Mouse (Mus musculus): ENCODE results near the gene Mettl7a3. TPM values are rescaled to one million over a fixed set of nuclear protein-coding genes. Genes with fewer than 3 reads are reported as not detected.
"Not testable (repeated sequence)": the region's sequence is repeated elsewhere in the genome, so short reads cannot be mapped to it uniquely, and the experiment has no call there.

Gene Mettl7a3
- total and polyA plus RNA-seq, 3 experiments, result 0.66 to 1.4 TPM; not detected in 1

GRCm38 (mm10) chr15:100314448-100315145, 20.1 kb upstream of the Mettl7a3 start:
- no peaks in the 10 kb centered on the region for H3K9me3 ChIP-seq (replicated peaks)
- H3K36me3 ChIP-seq (replicated peaks), result peaks cover 28% of the 10 kb centered on the region
- no peak overlapping the region for H3K4me3 ChIP-seq (ENCODE audit: low read depth, low read length)
- no peaks in the 10 kb centered on the region for H3K4me1 ChIP-seq (ENCODE audit: insufficient read depth, low read depth, low read length)
- 0 out of 2 replicates have a peak, but pooled peaks cover 2% of the 10 kb centered on the region for H3K27me3 ChIP-seq (ENCODE audit: insufficient read depth, low read length)
- TF ChIP-seq GATA1 (IDR thresholded peaks at IDR 0.05; ENCODE audit: borderline replicate concordance, low read length) (no peak), GATA2 (IDR thresholded peaks at IDR 0.05; ENCODE audit: borderline replicate concordance, low read depth, low read length) (no peak), POLR2AphosphoS5 (IDR thresholded peaks at IDR 0.05; ENCODE audit: insufficient replicate concordance, low read depth, low read length) (no peak), TAL1 (conservative IDR thresholded peaks at IDR 0.05; ENCODE audit: low read depth, low read length) (no peak), CTCF (IDR thresholded peaks at IDR 0.05; ENCODE audit: low read depth, low read length) (no peak)
- ATAC-seq (ENCODE audit: extremely low read depth, insufficient number of reproducible peaks, low FRiP score, poor library complexity, severe bottlenecking), result no peak
- DNase-seq (ENCODE audit: low spot score), result no peak

GRCm38 (mm10) chr15:100318014-100318671, 16.6 kb upstream of the Mettl7a3 start:
- not testable (repeated sequence) for H3K27me3 ChIP-seq (ENCODE audit: insufficient read depth, low read length); H3K4me1 ChIP-seq (ENCODE audit: insufficient read depth, low read depth, low read length); ATAC-seq (ENCODE audit: extremely low read depth, insufficient number of reproducible peaks, low FRiP score, poor library complexity, severe bottlenecking); H3K4me3 ChIP-seq (ENCODE audit: low read depth, low read length); H3K9me3 ChIP-seq (replicated peaks); DNase-seq (ENCODE audit: low spot score)
- peaks cover 10% of the 10 kb centered on the region for H3K36me3 ChIP-seq (replicated peaks)

GRCm38 (mm10) chr15:100319884-100320283, 14.8 kb upstream of the Mettl7a3 start:
- TF ChIP-seq CTCF (IDR thresholded peaks at IDR 0.05; ENCODE audit: low read depth, low read length) (no peak), TAL1 (conservative IDR thresholded peaks at IDR 0.05; ENCODE audit: low read depth, low read length) (no peak), POLR2AphosphoS5 (IDR thresholded peaks at IDR 0.05; ENCODE audit: insufficient replicate concordance, low read depth, low read length) (no peak), GATA2 (IDR thresholded peaks at IDR 0.05; ENCODE audit: borderline replicate concordance, low read depth, low read length) (no peak), GATA1 (IDR thresholded peaks at IDR 0.05; ENCODE audit: borderline replicate concordance, low read length) (no peak)
- ATAC-seq (ENCODE audit: extremely low read depth, insufficient number of reproducible peaks, low FRiP score, poor library complexity, severe bottlenecking) (no peak), DNase-seq (ENCODE audit: low spot score) (no peak)
- Histone ChIP-seq H3K9me3 (replicated peaks) (no peaks in the 10 kb centered on the region), H3K27me3 (ENCODE audit: insufficient read depth, low read length) (peaks cover 2% of the 10 kb centered on the region; the same call in 1 of the 2 replicates), H3K4me3 (ENCODE audit: low read depth, low read length) (no peak overlapping the region), H3K4me1 (ENCODE audit: insufficient read depth, low read depth, low read length) (peaks cover 12% of the 10 kb centered on the region), H3K36me3 (replicated peaks) (peaks cover 2% of the 10 kb centered on the region)

- no peak overlapping the region for H3K4me3 ChIP-seq (ENCODE audit: low read depth, low read length)
- TF ChIP-seq TAL1 (conservative IDR thresholded peaks at IDR 0.05; ENCODE audit: low read depth, low read length) (no peak), GATA2 (IDR thresholded peaks at IDR 0.05; ENCODE audit: borderline replicate concordance, low read depth, low read length) (no peak), POLR2AphosphoS5 (IDR thresholded peaks at IDR 0.05; ENCODE audit: insufficient replicate concordance, low read depth, low read length) (no peak), CTCF (IDR thresholded peaks at IDR 0.05; ENCODE audit: low read depth, low read length) (no peak), GATA1 (IDR thresholded peaks at IDR 0.05; ENCODE audit: borderline replicate concordance, low read length) (no peak)
- peaks cover 12% of the 10 kb centered on the region for H3K4me1 ChIP-seq (ENCODE audit: insufficient read depth, low read depth, low read length)
- H3K36me3 ChIP-seq (replicated peaks), result peaks cover 2% of the 10 kb centered on the region
- DNase-seq (ENCODE audit: low spot score), result no peak
- no peak for ATAC-seq (ENCODE audit: extremely low read depth, insufficient number of reproducible peaks, low FRiP score, poor library complexity, severe bottlenecking)
- no peaks in the 10 kb centered on the region; the same call in 1 of the 2 replicates for H3K27me3 ChIP-seq (ENCODE audit: insufficient read depth, low read length)
- H3K9me3 ChIP-seq (replicated peaks), result no peaks in the 10 kb centered on the region
These were observed 14.3 kb upstream of the Mettl7a3 start for GRCm38 (mm10) chr15:100320295-100320905.

GRCm38 (mm10) chr15:100321134-100321533, 13.6 kb upstream of the Mettl7a3 start:
- no peaks in the 10 kb centered on the region for H3K9me3 ChIP-seq (replicated peaks)
- DNase-seq (ENCODE audit: low spot score) (no peak), ATAC-seq (ENCODE audit: extremely low read depth, insufficient number of reproducible peaks, low FRiP score, poor library complexity, severe bottlenecking) (no peak)
- H3K4me3 ChIP-seq (ENCODE audit: low read depth, low read length), result no peak overlapping the region
- H3K4me1 ChIP-seq (ENCODE audit: insufficient read depth, low read depth, low read length), result peaks cover 12% of the 10 kb centered on the region
- TF ChIP-seq POLR2AphosphoS5 (IDR thresholded peaks at IDR 0.05; ENCODE audit: insufficient replicate concordance, low read depth, low read length), result no peak
- no peak for TF ChIP-seq CTCF (IDR thresholded peaks at IDR 0.05; ENCODE audit: low read depth, low read length)
- TF ChIP-seq GATA2 (IDR thresholded peaks at IDR 0.05; ENCODE audit: borderline replicate concordance, low read depth, low read length), result no peak
- TF ChIP-seq GATA1 (IDR thresholded peaks at IDR 0.05; ENCODE audit: borderline replicate concordance, low read length), result no peak
- TF ChIP-seq TAL1 (conservative IDR thresholded peaks at IDR 0.05; ENCODE audit: low read depth, low read length), result no peak
- H3K27me3 ChIP-seq (ENCODE audit: insufficient read depth, low read length), result no peaks in the 10 kb centered on the region; the same call in 1 of the 2 replicates
- peaks cover 2% of the 10 kb centered on the region for H3K36me3 ChIP-seq (replicated peaks)

- ATAC-seq (ENCODE audit: extremely low read depth, insufficient number of reproducible peaks, low FRiP score, poor library complexity, severe bottlenecking) (peak; percentile 57), DNase-seq (ENCODE audit: low spot score) (no peak)
- H3K4me1 ChIP-seq (ENCODE audit: insufficient read depth, low read depth, low read length), result peaks cover 12% of the 10 kb centered on the region
- H3K27me3 ChIP-seq (ENCODE audit: insufficient read depth, low read length), result no peaks in the 10 kb centered on the region; the same call in 1 of the 2 replicates
- no peak for TF ChIP-seq CTCF (IDR thresholded peaks at IDR 0.05; ENCODE audit: low read depth, low read length)
- TF ChIP-seq GATA1 (IDR thresholded peaks at IDR 0.05; ENCODE audit: borderline replicate concordance, low read length), result no peak
- TF ChIP-seq POLR2AphosphoS5 (IDR thresholded peaks at IDR 0.05; ENCODE audit: insufficient replicate concordance, low read depth, low read length), result no peak
- TF ChIP-seq GATA2 (IDR thresholded peaks at IDR 0.05; ENCODE audit: borderline replicate concordance, low read depth, low read length), result no peak
- TF ChIP-seq TAL1 (conservative IDR thresholded peaks at IDR 0.05; ENCODE audit: low read depth, low read length), result no peak
- H3K9me3 ChIP-seq (replicated peaks), result no peaks in the 10 kb centered on the region
- H3K4me3 ChIP-seq (ENCODE audit: low read depth, low read length), result no peak overlapping the region; the same call in 1 of the 2 replicates
- no peaks in the 10 kb centered on the region for H3K36me3 ChIP-seq (replicated peaks)
These were observed 10.6 kb upstream of the Mettl7a3 start for GRCm38 (mm10) chr15:100324021-100324591.
